Mouse (Mus musculus) kidney, adult 2 months (tissue): ENCODE measurements around the gene Oscp1.

Experiments used
- CTCF ChIP-seq: fragments of 200-500 bp; conservative IDR thresholded peaks from 2 replicates; pipeline ENCODE4 v1.5.1; 2011; ENCODE audit warnings: low read depth, mild to moderate bottlenecking, control low read depth, low read length, moderate library complexity, mixed read lengths; ENCODE audit not compliant: insufficient read depth, insufficient read length
- POLR2A ChIP-seq: fragments of 200-500 bp; IDR thresholded peaks from one replicate; pipeline ENCODE4 v1.6.1; 2011; ENCODE audit warnings: low read depth, low read length, control low read depth

GRCm38 (mm10) chr4:126018966-126019538 is 39.3 kb upstream of the Oscp1 start:
- TF ChIP-seq CTCF (no peak), POLR2A (no peak)
